Mouse (Mus musculus): ENCODE data around the gene Hdac1.
"Not testable (repeated sequence)": the region's sequence is repeated elsewhere in the genome, so short reads cannot be mapped to it uniquely, and the experiment has no call there.

Hdac1 gene

GRCm38 (mm10) chr4:129557256-129557808 is 14.8 kb upstream of the Hdac1 start:
- DNase-seq: no peak

GRCm38 (mm10) chr4:129556532-129557223 is 14.2 kb upstream of the Hdac1 start:
- DNase-seq: peak; percentile 71

- no peak for DNase-seq
Observed at GRCm38 (mm10) chr4:129555862-129556531, 13.5 kb upstream of the Hdac1 start.

DNA sequence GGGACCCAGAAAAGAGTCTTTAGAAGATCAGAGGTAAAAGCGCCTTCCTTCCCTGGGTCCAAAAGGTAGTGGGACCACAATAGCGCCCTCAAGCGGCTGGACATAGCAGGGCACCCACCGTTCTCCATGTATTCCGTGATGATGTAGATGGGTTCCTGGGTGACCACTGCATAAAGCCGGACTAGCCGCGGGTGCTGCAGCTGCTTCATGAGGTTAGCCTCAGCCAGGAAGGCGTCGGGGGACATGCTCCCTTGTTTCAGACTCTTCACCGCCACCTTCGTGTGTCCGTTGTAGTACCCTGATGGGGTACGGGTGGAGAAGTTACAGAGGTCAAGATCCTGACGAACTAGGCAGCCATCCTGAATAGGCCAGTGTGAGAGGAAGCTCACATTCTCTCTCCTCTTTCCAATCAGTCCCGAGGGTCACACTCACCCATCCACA is 12.9 kb upstream of the Hdac1 start:
- peak; percentile 51 for DNase-seq

GRCm38 (mm10) chr4:129554512-129554911 is 12.0 kb upstream of the Hdac1 start:
- not testable (repeated sequence) for DNase-seq

DNA sequence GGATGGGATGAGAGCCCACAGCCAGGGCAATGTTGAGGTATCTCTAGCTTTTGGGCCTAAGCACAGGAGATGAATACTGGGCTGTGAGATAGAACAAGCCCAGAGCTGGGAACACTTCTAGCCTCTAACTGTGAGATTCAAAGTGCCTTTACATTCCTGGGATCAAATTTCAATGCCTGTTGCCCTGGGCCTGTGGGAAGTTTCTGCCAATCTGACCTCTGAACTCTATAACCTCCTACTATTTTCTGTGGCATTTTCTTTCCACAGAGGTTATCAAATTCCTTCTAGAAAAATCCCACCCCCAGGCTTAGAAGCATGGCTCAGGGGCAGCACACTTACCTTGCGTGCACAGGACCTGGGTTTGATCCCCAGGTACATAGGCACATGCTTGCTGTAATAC is 7.8 kb upstream of the Hdac1 start:
- no peak for DNase-seq

DNA sequence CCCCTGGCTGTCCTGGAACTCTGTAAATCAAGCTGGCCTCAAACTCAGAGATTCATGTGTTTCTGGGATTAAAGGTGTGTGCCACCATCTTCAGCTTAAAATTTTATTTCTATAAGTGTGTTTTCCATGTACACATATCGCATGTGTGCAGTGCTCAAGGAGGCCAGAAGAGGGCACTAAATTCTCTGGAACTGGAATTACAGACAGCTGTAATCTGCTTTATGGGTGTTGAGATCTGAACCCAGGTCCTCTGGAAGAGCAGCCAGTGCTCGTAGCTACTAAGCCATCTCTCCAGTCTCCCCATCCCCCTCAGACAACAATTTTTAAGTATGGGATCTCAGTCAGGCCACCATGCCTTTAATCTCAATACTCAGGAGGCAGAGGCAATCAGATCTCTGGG is 6.8 kb upstream of the Hdac1 start:
- no peak for DNase-seq

DNA sequence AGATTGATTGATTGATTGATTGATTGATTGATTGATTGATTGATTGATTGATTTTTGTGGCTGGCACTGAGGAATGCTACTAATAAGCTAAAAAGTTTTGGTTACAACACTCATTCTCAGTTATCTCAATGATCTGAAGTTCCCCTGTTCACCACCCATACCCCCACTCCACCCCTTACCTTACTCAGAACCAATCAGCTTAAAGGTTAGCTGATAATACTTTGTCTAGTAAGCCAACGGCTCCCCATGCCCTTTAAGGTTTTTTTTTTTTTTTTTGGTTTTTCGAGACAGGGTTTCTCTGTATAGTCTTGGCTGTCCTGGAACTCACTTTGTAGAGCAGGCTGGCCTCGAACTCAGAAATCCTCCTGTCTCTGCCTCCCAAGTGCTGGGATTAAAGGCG is 5.1 kb upstream of the Hdac1 start:
- not testable (repeated sequence) for DNase-seq

DNA sequence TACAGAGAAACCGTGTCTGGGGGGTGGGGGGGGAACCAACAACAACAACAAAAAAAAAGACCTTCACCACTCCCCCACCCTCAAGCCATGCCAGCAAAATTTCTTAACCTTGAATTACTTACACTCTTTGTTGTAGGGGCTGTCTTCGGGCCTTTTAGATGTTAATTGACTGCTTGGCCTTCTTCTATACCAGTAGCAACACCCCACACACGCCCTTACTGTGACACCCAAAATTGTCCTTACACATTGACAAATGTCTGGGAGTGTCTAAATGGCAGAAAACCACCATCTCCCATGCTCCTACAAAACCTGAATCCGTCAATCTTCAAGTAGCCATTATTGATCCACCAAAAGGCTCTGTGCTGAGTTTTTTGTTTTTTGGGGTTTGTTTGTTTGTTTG is 1.6 kb upstream of the Hdac1 start:
- DNase-seq: no peak

DNA sequence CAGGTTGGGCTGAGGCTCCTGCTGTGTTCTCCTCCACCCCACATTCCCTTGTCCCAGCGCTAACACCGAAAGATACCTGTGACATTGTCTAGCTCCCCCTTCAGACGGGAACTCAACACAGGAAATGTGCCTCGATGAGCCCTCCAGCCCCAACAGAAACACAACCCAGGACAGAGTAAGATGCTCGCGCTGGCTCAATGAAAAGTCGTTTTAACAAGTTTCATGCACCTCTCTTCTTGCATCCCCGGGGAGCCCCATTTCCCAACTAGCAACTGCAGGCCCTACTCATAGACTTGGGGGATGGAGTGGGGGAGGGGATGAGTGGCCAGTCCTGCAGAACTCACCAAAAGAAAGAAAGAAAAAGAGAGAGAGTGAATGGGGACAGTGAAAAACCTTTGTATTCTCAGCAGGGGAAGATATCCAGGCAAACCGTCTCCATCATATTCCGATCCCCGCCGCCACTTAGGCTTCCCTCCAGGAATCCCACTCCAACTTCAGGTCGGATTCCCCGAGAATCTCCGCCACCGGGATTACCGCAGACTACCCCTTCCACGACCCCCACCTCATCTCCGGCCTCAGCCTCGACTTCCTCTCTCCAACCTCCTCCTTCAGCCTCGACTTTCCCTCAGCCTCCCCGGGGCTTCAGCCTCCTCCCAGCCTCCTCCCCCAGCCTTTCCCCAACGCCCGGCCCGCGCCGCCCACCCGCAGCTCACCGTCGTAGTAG is 483 bp downstream of the Hdac1 start:
- DNase-seq: peak; percentile 42

DNA sequence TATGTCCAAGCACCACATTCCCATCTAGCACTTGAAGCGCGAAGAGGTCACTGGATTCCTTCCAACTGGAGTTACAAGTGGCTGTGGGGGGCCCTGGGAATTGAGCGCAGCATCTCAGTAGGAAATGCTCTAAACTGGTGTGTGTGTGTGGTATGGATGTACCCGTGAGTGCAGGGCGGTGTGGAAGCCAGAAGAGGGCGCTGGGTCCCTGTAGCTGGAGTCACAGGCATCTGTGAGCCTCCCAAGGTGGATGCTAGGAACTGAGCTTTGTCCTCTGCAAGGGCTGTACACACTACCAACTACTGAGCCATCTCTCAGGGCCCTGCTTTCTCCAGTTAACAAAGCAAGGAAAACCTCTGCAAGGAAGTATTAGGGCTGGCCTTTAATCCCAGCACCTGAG is 2.5 kb downstream of the Hdac1 start:
- DNase-seq: no peak

DNA sequence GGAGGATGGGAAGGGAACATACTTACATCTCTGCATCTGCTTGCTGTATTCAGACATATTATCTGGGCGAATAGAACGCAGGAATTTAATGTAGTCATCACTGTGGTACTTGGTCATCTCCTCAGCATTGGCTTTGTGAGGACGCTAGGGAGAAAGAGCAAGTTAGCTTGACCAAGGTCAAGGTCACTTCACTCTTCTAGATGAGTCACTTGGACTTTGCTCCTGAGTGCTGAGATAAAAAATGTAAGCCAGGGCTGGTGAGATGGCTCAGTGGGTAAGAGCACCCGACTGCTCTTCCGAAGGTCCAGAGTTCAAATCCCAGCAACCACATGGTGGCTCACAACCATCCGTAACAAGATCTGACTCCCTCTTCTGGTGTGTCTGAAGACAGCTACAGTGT is 13.6 kb downstream of the Hdac1 start:
- not testable (repeated sequence) for DNase-seq

- no peak for DNase-seq
Observed at GRCm38 (mm10) chr4:129525889-129526288, 16.6 kb downstream of the Hdac1 start.

- no peak for DNase-seq
Observed at GRCm38 (mm10) chr4:129525338-129525737, 17.2 kb downstream of the Hdac1 start.

GRCm38 (mm10) chr4:129518519-129518918 is 24.0 kb downstream of the Hdac1 start:
- DNase-seq: no peak

GRCm38 (mm10) chr4:129516925-129517324 is 25.6 kb downstream of the Hdac1 start:
- DNase-seq: no peak

GRCm38 (mm10) chr4:129514300-129514898 is 28.1 kb downstream of the Hdac1 start:
- no peak for DNase-seq

- DNase-seq: no peak
Observed at GRCm38 (mm10) chr4:129513891-129514290, 28.6 kb downstream of the Hdac1 start.

DNA sequence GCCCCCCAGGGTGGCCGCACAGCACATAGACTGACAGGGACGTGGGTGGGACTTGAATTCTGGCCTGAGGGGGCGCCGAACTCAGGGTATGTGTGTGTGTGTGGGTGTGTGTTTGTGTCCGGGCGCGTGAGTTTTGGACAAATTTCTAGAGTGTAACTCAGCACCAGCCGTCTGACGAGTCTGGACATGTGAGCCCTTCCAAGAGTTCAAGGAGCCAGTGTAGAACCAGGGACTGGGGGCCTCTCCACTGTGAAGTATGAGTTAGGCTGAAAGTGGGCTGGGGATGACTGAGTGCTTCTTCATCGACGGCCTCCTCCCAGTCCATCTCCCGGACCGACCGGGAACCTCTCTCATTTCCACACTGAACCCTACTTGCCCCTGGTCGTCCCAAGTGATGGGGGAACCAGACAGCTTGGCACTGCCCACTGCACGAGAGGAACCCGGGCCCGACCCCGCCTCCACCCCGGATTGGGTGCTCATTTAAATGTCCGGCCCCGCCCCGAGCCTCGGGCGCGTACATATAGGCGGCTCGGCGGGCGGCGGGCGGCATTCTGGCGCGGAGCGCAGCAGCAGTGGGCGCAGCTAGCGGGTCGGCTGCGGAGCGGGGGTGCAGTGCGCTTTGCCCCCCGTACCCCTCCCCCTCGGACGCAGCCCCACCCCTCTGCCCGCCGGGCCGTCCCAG is 29.3 kb downstream of the Hdac1 start, which contains the start of gene Marcksl1:
TSS of gene Marcksl1 (plus strand) at position 496 of the 682 bp plus-strand sequence.
- DNase-seq: no peak

DNA sequence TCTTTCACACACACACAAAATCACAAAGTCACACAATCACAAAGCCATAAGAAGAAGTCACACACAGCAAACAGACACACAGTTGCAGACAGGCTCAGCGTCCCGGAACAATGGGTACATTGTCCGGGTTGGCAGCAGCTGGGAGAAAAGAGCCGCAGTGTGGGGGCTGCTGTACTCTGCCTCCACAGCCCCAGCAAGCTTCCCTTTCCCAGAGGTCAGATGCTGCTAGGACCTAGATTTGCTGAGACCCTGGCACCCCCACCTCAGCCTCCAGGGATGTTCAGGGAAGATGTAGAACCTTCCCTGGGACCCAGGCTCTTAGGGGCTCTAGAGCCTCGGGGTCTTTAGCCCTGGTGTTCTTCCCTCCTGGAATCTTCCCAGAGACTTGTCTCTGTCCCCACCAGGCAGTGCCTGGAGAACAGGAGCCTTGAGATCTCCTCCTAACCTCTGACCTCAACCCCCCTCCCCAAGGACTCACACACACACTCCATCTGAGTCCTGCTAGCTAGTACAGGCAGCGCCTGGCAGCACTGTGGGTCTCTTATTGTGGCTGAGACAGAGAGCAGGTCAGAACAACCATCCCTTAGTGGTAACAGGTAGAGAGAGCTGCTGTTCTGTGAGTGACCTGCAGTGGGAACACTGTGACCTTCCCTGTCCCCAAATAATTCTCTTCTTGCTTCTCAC is 31.0 kb downstream of the Hdac1 start:
- DNase-seq: no peak

DNA sequence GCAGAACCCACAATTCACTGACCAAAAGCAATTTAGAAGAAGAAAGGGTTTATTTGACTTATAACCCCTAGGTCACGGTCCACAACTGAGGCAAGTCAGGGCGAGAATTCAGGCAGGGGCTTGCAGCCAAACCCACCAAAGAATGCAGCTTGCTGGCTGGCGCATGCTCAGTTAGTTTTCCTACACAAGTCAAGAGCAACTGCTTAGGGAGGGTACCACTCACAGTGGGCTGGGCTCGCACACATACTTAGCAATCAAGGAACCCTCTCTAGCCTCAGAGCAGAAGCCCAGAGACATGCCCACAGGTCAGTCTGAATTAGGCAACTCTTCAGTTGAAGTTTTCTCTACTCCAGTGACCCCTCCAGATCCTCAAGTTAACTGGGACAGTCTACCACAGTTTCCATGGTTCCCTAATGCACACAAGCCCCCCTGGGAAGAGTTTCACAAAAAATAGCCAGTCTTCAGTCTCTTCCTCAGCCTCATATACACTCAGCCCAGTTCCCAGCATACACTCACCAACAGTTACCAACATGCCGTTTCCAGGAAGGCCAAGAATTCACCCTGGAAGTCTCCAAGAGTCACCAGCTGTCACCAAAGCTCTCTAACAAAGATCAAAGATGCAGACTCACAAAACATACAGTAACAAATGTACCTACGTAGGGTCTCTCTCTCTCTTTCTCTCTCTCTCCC is 31.6 kb downstream of the Hdac1 start:
- no peak for DNase-seq

Measured in cerebellum, adult 11-12 months (tissue).